Mouse (Mus musculus) lung, embryonic 14.5 days (tissue): ENCODE measurements around the gene Dpf3. TPM values are rescaled to one million over a fixed set of nuclear protein-coding genes. Genes with fewer than 3 reads are reported as not detected.

ENCODE experiments used
- ATAC-seq: fragments of 200-750 bp; cut with Nextera tagmentation; 2 replicates; pipeline ENCODE4 v1.8.0; 2017; ENCODE audit warnings: mild to moderate bottlenecking, moderate TSS enrichment, moderate library complexity; ENCODE audit not compliant: insufficient read depth
- DNase-seq: peaks from one replicate; pipeline ENCODE4 v3.0.0-alpha.2; 2015
- H3K27ac ChIP-seq: fragments of 300-500 bp; sonication (generic); 2 replicates; pipeline ENCODE4 v1.5.1; 2014; ENCODE audit warnings: low read depth, mild to moderate bottlenecking, moderate library complexity
- H3K27me3 ChIP-seq: fragments of 300-500 bp; sonication (generic); 2 replicates; pipeline ENCODE4 v1.6.1; 2014; ENCODE audit warnings: low read length, control low read depth; ENCODE audit not compliant: insufficient read depth
- H3K36me3 ChIP-seq: fragments of 300-500 bp; sonication (generic); 2 replicates; pipeline ENCODE4 v1.6.1; 2014; ENCODE audit warnings: control low read depth; ENCODE audit not compliant: insufficient read depth
- H3K4me1 ChIP-seq: fragments of 300-500 bp; sonication (generic); 2 replicates; pipeline ENCODE4 v1.6.1; 2014; ENCODE audit warnings: antibody characterized with exemption, control low read depth; ENCODE audit not compliant: insufficient read depth
- H3K4me2 ChIP-seq: fragments of 300-500 bp; sonication (generic); 2 replicates; pipeline ENCODE4 v1.6.1; 2014; ENCODE audit warnings: mild to moderate bottlenecking
- H3K4me3 ChIP-seq: fragments of 300-500 bp; sonication (generic); 2 replicates; pipeline ENCODE4 v1.5.1; 2014; ENCODE audit warnings: low read depth, low read length
- H3K9ac ChIP-seq: fragments of 300-500 bp; sonication (generic); 2 replicates; pipeline ENCODE4 v1.6.1; 2014
- H3K9me3 ChIP-seq: fragments of 300-500 bp; sonication (generic); 2 replicates; pipeline ENCODE4 v1.6.1; 2016; ENCODE audit warnings: low read depth, low read length, control low read depth
- CTCF ChIP-seq: IDR thresholded peaks from 2 replicates; pipeline ENCODE4 v1.5.1; 2016; ENCODE audit warnings: antibody characterized with exemption, low read depth
- WGBS: fragments of 180-500 bp; shearing (Covaris S2); extraction: QIAGEN DNeasy Blood & Tissue Kit; methylation state at CpG from one replicate; pipeline ENCODE4 v1.1.7; 2014; 5-methylcytosine and 5-hydroxymethylcytosine counted together
- polyA plus RNA-seq: library from polyadenylated mRNA; unstranded; fragments of >200 nt; fragmentation: Nextera tagmentation; extraction: Ambion mirVana; gene quantifications from 2 replicates; pipeline ENCODE4 v1.2.1, GENCODE M21; 2014

Dpf3 gene
- polyA plus RNA-seq, 1 experiment from 2014 or later, result 3.1 TPM

GRCm38 (mm10) chr12:83450471-83450870 is 37.0 kb downstream of the Dpf3 start:
- 78% methylated on average over 1 of the region's 1 CpGs for WGBS
- Histone ChIP-seq H3K4me3 (no peak overlapping the region), H3K4me1 (no peaks in the 10 kb centered on the region), H3K4me2 (no peak overlapping the region), H3K27me3 (no peaks in the 10 kb centered on the region), H3K9me3 (no peaks in the 10 kb centered on the region), H3K27ac (no peak overlapping the region), H3K36me3 (no peaks in the 10 kb centered on the region), H3K9ac (no peak overlapping the region)
- TF ChIP-seq CTCF, result no peak
- no peak for ATAC-seq
- DNase-seq, result no peak

GRCm38 (mm10) chr12:83449202-83449601 is 38.3 kb downstream of the Dpf3 start:
- H3K36me3 ChIP-seq, result no peaks in the 10 kb centered on the region
- no peak overlapping the region for H3K9ac ChIP-seq
- H3K27me3 ChIP-seq, result no peaks in the 10 kb centered on the region
- no peak for TF ChIP-seq CTCF
- no peak overlapping the region for H3K4me3 ChIP-seq
- ATAC-seq, result no peak
- H3K9me3 ChIP-seq, result no peaks in the 10 kb centered on the region
- DNase-seq, result no peak
- WGBS, result 66% methylated on average over 7 of the region's 7 CpGs
- H3K27ac ChIP-seq, result no peak overlapping the region
- H3K4me1 ChIP-seq, result no peaks in the 10 kb centered on the region
- H3K4me2 ChIP-seq, result no peak overlapping the region

- Histone ChIP-seq H3K27me3 (no peaks in the 10 kb centered on the region), H3K27ac (no peak overlapping the region), H3K4me2 (no peak overlapping the region), H3K9ac (no peak overlapping the region), H3K4me3 (no peak overlapping the region), H3K4me1 (no peaks in the 10 kb centered on the region), H3K9me3 (no peaks in the 10 kb centered on the region), H3K36me3 (no peaks in the 10 kb centered on the region)
- TF ChIP-seq CTCF, result no peak
- DNase-seq, result no peak
- WGBS, result 63% methylated on average over 6 of the region's 6 CpGs
- no peak for ATAC-seq
Observed at GRCm38 (mm10) chr12:83445587-83445986, 41.9 kb downstream of the Dpf3 start.

- H3K9ac ChIP-seq, result no peak overlapping the region
- H3K4me3 ChIP-seq, result no peak overlapping the region
- DNase-seq (no peak), ATAC-seq (no peak)
- no peak overlapping the region for H3K27ac ChIP-seq
- TF ChIP-seq CTCF, result no peak
- H3K27me3 ChIP-seq, result no peaks in the 10 kb centered on the region
- no peaks in the 10 kb centered on the region for H3K4me1 ChIP-seq
- 80% methylated on average over 2 of the region's 2 CpGs for WGBS
- no peaks in the 10 kb centered on the region for H3K36me3 ChIP-seq
- no peaks in the 10 kb centered on the region for H3K9me3 ChIP-seq
- no peak overlapping the region for H3K4me2 ChIP-seq
Observed at GRCm38 (mm10) chr12:83444448-83444847, 43.1 kb downstream of the Dpf3 start.

- H3K9me3 ChIP-seq, result no peaks in the 10 kb centered on the region
- DNase-seq (no peak), ATAC-seq (no peak)
- H3K4me2 ChIP-seq, result no peak overlapping the region
- TF ChIP-seq CTCF, result no peak
- H3K9ac ChIP-seq, result no peak overlapping the region
- no peaks in the 10 kb centered on the region for H3K36me3 ChIP-seq
- H3K27ac ChIP-seq, result no peak overlapping the region
- H3K4me1 ChIP-seq, result no peaks in the 10 kb centered on the region
- no peak overlapping the region for H3K4me3 ChIP-seq
- H3K27me3 ChIP-seq, result no peaks in the 10 kb centered on the region
- 81% methylated on average over 2 of the region's 2 CpGs for WGBS
Observed at GRCm38 (mm10) chr12:83438002-83438401, 49.5 kb downstream of the Dpf3 start.

GRCm38 (mm10) chr12:83433987-83434698 is 53.4 kb downstream of the Dpf3 start:
- Histone ChIP-seq H3K27ac (no peak overlapping the region), H3K36me3 (no peaks in the 10 kb centered on the region), H3K4me3 (no peak overlapping the region), H3K4me1 (no peaks in the 10 kb centered on the region), H3K27me3 (no peaks in the 10 kb centered on the region), H3K4me2 (no peak overlapping the region), H3K9me3 (no peaks in the 10 kb centered on the region), H3K9ac (no peak overlapping the region)
- WGBS, result 39% methylated on average over 10 of the region's 10 CpGs
- DNase-seq, result no peak
- no peak for TF ChIP-seq CTCF
- ATAC-seq, result no peak

- no peak overlapping the region for H3K4me3 ChIP-seq
- H3K9ac ChIP-seq, result no peak overlapping the region
- H3K9me3 ChIP-seq, result no peaks in the 10 kb centered on the region
- DNase-seq (no peak), ATAC-seq (no peak)
- H3K4me1 ChIP-seq, result no peaks in the 10 kb centered on the region
- WGBS, result 90% methylated on average over 4 of the region's 4 CpGs
- TF ChIP-seq CTCF, result no peak
- H3K27ac ChIP-seq, result no peak overlapping the region
- H3K36me3 ChIP-seq, result no peaks in the 10 kb centered on the region
- no peaks in the 10 kb centered on the region for H3K27me3 ChIP-seq
- H3K4me2 ChIP-seq, result no peak overlapping the region
Observed at GRCm38 (mm10) chr12:83433436-83433835, 54.1 kb downstream of the Dpf3 start.
